Mouse (Mus musculus) myocyte (in vitro differentiated cells): ENCODE data around the gene Dtx3.

Experiments
- E2F4 ChIP-seq: IDR thresholded peaks from one replicate; pipeline ENCODE4 v1.6.1; 2011; ENCODE audit warnings: mild to moderate bottlenecking, control low read depth, moderate library complexity; ENCODE audit not compliant: insufficient read depth
- POLR2A ChIP-seq: IDR thresholded peaks from one replicate; pipeline ENCODE4 v1.6.1; 2011; ENCODE audit warnings: low read depth, mild to moderate bottlenecking, control low read depth, moderate library complexity; ENCODE audit not compliant: insufficient read length
- POLR2AphosphoS2 ChIP-seq: IDR thresholded peaks from one replicate; pipeline ENCODE4 v1.6.1; 2011; ENCODE audit warnings: low read depth, control low read depth; ENCODE audit not compliant: insufficient read length
- REST ChIP-seq: IDR thresholded peaks from one replicate; pipeline ENCODE4 v1.6.1; 2011; ENCODE audit warnings: mild to moderate bottlenecking, control low read depth, moderate library complexity; ENCODE audit not compliant: insufficient read depth, insufficient read length
- TCF12 ChIP-seq: IDR thresholded peaks from one replicate; pipeline ENCODE4 v1.6.1; 2011; ENCODE audit warnings: mild to moderate bottlenecking, control low read depth; ENCODE audit not compliant: poor library complexity, insufficient read depth, severe bottlenecking
- USF1 ChIP-seq: IDR thresholded peaks from one replicate; pipeline ENCODE4 v1.6.1; 2011; ENCODE audit warnings: low read depth, mild to moderate bottlenecking, control low read depth, moderate library complexity

- TF ChIP-seq USF1, result no peak
- no peak for TF ChIP-seq TCF12
- TF ChIP-seq POLR2A, result no peak
- no peak for TF ChIP-seq REST
- TF ChIP-seq POLR2AphosphoS2, result no peak
- no peak for TF ChIP-seq E2F4
Measured at GRCm38 (mm10) chr10:127199068-127199467, 3.5 kb upstream of the Dtx3 start.
